Mouse (Mus musculus) frontal cortex, postnatal 14 days (tissue): ENCODE measurements at regions not wholly inside any gene's neighbourhood (a gene's known extent, or its start where the extent isn't known, plus 50 kb on each side); places are given as distances from the start of the nearest gene placed in this dataset.

ENCODE experiments used
- DNase-seq, 2 experiments: peaks; one replicate each; pipeline ENCODE4 v3.0.0; 2022; ENCODE audit warnings: low spot score in 2 of 2

DNA sequence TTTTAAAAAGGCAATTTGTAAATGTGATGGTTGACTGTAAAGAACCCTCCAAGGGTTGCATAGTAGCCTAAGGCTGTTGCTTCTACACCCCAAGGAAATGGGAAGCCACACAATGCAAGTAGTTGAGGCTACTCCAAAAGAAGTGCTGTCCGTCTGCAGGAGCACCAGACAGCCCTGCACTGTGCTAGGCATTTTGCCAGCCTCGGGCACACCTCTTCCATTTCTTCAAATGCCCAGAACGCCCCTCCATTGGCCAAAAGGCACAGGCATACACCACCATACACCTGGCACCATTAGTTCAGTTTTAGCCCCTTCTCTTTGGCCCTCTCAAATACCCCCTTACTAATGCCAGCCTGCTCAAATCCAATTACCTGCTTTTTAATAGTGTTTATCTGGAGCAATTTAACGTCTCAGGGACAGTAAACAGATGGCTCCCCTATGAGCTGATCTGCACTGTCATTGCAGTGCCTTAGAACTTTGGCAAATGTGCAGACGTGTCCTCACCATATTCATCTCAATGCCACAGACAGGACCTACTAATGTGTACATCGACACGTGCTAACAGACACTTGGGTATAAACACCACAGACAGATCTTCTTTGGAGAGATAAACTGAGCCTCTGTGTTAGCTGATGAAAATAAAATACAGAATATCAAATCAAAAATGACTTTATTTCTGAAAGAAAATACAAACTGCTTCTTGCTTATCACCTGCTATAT, 211.9 kb upstream of the Hnrnpa3 start:
- no peak for DNase-seq

DNA sequence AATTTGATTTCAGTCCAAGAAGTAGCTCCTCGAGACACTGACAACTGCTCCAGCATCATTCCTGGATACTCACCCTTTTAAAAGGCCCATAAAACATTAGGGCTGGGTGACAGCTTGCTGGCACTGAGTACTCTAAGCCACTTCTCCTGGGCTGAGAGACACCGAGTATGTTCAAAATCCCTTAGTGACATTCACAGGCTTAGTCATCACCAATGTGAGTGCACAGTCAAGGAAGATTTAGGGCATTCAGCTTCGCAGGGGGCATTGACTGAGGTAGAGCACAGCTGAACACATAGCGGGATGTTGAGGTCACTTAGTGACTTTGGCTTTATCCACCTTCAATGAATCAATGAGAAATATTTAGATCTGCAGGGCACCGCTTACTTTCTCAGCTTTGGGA, 210.8 kb upstream of the Hnrnpa3 start:
- no peak for DNase-seq

DNA sequence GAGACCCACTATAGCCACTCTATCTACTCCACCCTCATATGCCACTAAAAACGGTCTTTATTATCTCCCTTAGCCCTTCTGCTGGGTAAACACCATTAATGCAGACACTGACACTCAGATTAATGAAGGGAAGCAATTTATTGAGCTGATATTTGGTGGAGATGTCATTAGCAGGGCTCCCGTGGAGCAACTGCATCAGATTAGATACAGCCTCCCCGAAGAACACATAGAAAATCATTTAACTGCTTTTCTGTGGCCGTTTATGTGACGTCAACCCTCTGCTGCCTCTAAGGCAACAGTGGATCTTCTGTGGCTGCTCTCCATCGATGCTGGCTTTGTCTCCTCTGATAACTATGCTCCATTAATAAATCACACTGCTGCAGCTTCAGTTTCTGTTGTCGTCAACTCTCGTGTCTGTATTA, 207.2 kb upstream of the Hnrnpa3 start:
- DNase-seq = no peak

DNA sequence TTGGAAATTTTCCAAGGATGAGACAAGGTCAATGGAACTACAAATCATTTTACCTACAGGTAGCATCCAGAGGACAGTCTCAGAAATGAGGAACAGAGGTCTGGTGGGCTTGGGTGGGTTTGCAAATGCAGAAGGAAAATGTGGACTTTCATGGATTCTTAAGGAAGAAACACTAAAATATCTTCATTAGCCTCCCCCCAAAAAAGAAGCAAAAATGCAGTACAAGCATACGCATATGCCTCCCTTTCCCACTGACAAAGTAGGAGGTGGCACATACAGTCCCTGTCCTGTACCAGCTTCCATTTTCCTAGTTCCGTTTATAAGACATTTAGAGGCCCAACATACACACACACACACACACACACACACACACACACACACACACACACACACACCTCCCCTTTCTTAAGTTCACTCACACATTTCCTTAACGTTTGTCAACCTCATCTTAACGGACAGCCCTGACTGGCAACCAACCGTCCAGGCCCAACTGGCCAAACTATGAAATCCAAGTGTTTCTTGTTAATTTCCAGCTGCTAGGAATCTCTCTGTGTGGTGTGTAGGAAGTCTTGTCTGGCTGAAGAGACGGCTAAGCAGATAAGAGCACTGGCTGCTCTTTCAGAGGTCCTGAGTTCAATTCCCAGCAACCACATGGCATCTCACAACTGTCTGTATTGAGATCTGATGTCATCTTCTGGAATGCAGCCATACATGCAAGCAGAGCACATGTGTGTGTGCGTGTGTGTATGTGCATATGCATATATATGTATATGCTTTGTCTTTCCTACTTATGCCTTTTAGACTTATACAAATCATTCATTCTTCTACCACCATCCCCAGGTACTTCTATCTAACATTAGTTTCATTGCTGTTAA, 206.6 kb upstream of the Hnrnpa3 start:
- DNase-seq = no peak

DNA sequence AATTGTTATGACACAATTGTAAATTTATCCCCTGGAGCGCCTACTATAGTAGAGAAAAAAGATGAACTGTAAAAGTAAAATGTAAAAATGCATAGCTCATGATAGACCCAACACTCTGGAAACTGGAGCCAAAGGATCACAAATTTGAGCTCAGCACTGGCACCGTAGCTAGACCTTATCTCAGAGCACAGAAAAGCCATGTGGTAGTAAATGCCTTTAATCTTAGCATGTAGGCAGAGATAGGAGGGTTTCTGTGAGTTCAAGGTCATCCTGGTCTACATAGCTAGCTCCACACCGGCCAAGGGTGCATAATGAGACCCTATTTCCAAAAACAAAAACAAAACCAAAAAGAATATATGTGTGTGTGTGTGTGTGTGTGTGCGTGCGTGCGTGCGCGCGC, 203.6 kb upstream of the Hnrnpa3 start:
- no peak for DNase-seq

DNA sequence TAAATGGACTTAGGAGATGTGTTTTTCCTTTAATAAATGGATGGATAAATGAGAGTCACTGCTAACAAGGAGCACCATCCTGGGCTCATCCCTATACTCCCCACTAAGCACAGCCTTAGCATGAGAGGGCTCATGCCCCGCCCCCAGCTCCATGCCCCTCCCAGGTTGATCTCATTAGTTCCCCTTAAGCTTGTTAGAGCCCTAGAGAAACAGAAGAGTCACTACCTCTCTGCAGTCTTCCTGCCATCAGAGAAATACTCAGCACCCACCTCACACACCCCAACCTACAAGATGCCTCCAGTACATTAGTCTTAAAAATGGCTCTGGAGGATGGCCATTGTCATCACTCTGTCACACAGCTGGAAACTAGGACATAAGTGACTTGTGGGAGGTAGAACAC, 202.8 kb upstream of the Hnrnpa3 start:
- DNase-seq = no peak

DNA sequence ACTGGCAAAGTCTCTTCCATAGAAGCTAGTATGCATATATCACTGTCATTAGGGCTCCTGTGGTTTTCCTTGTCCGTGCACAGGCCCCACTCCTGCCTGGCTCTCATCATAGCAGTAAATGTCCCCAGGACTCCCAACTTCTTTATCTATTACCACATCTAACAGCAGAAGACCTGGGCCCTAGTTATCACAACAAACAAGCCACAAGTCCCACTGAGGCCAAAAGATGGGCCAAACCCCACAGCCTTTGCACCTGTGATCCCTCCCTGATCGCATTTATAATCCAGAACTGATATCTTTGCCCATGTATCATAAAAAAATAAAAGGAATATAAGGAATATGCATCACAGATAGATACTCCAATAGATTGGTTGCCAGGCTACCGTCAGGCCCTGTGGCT, 201.6 kb upstream of the Hnrnpa3 start:
- DNase-seq = no peak

DNA sequence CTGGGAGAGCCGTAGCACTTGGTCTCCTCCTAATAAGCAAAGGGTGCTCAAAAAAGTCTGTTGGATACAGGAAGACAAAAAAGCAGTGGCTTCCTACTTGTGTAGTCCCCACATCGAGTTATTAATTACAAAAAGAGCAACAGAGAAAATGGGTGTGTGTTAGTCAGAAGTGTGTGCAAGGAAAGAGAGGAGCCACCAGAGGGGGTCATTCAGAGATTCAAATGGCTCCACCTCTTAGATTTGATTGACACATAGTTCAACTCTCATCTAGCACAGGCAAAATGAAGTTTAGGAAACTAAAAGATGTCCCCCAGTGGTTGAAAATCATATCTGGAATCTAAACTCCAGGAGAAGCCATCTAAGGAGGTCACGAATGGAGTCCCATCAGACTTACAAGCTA, 200.2 kb upstream of the Hnrnpa3 start:
- DNase-seq = no peak

DNA sequence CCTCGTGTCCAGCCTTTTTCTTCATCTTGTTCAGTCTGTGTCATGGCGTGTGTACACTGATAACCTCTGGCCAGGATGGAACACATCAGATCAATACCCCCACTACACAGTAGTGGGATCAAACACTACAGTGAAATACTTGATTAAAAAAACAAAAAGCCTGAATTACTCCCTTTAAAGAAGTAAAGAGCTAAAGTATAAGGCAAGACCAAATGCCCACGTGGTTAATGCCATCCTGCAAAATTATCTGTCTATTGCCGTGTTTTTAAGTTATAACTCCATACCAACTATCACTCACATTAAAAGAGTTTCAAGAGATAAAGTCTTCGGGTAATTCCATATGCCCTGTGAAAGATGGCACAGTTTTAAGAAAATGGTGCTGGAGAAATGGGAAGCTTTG, 198.6 kb upstream of the Hnrnpa3 start:
- no peak for DNase-seq

DNA sequence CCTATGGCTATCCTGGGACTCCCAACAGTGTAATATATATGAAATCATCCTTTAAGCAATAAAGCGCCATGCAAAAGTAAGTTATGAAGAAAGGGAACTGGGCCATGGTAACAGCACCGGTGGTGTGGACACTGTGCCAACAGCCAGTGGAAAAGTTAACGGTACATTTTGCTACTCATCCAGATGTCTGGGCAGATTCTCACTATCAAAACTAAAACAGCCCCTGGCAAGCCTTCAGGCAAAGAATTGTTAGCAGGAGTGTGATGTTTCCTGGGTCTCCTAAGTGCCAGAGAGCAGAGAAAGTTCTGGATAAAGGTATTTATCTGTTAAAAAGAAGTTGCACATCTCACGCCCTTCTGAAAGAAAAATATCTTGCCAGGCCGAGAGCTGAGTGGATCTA, 198.0 kb upstream of the Hnrnpa3 start:
- DNase-seq = no peak

DNA sequence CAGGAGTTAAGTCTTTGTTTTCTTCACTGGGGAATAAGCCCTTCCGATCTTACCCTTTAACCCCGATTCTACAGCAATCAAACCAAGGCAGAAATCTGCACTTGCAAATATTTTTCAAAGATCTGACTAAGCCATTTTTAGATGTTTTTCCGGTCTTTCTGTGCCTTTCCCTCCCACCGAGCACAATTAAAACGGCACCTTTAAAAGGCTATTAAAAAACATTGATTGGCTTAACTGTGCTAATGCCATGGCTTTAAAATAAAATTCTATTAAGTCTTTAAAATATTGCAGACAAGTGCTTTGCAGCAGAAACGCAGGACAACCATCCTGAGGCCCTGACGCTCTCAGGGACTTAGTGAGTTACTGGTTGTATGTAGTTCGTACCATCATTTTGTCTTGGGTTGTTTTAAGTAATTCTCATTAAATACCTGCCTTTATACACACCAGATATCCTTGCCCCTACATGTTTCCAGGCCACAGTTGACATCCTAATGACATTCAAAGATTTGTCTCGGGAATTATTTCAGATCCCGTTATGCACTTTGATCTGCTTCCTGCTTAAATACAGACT, 197.6 kb upstream of the Hnrnpa3 start:
- DNase-seq = no peak

DNA sequence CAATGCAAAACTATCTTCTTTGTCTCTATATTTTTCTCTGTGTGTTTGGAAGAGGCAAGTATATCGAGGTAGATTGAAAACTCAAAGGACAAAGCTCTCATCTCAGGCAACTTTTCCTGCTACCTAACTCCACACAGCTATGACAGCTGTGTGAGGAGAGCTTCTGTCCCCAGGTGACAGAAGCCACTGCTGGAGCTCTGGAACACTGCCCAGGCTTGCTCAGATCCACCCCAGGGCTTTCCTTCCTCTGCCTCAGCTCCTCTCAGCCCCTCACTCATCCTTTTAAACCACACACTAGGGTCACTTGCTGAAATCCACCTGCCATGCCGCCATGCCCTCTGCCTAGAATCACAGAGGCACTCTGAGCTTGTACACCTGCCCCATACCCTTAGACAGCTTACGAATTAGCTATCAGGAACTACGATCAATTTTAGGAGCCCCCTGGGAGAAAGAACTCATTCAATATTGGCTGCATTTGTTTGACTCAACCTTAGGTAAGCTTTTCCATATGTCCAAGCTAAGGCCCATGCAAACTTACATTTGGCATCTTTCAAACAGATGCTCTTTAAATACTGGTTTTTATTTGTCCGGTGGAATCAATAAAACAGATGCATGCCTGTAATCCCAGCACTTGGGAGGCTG, 196.9 kb upstream of the Hnrnpa3 start:
- DNase-seq = no peak

DNA sequence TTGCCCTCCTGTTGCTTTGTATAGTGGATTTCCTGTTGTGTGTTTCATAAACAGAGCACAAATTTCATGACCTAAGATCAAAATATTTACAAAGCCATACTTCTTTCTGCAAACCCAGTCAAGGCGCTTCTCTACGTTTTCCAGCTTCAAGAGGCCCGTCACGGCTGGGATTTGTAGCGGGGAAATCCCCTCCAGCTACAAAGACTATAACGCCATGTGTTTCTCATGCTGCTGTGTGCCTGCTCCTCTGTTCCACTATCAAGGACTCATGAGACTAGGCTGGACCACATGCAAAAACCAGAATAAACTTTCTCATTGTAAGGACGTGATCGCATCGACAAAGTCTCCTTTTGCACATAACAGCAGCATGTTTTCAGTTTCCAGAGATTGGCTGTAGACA, 196.0 kb upstream of the Hnrnpa3 start:
- no peak for DNase-seq

DNA sequence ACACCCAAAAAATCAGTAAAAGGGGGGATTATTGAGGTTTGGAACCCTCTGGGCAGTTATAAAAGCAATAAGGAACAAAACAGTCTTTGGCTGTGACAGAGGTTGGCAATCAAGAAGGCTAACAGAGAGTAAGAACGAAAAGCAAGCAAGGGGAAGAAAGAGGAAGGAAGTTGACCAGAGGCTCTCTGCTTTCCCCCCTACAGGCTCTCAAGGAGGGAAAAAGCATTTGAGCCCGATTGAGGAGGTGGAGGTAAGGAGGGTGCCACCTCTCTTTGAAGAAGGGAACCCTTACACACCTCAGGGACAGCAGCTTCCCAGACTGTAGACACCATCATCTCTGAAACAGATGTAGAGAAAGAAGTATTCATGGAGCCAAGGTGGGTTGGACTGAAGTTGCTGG, 194.6 kb upstream of the Hnrnpa3 start:
- DNase-seq = no peak

DNA sequence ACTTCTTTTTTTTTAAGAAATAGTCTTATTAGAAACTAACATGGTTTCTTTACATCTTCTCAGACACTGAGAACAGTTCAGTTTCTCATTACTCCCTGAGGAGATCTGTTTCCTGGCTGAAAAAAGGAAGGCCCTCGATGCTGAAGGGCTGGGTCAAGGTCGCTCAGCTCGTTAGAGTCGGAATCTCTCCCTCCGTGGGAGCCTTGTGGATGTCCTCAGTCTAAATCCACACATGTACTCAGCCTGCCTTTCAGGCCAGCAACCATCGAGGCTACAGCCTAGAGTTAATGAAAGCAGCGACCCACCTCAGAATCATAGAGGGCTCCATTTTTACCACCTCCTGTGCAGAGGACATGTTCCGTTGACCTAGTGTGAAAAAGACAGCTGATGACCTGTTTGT, 190.2 kb upstream of the Hnrnpa3 start:
- DNase-seq = no peak

DNA sequence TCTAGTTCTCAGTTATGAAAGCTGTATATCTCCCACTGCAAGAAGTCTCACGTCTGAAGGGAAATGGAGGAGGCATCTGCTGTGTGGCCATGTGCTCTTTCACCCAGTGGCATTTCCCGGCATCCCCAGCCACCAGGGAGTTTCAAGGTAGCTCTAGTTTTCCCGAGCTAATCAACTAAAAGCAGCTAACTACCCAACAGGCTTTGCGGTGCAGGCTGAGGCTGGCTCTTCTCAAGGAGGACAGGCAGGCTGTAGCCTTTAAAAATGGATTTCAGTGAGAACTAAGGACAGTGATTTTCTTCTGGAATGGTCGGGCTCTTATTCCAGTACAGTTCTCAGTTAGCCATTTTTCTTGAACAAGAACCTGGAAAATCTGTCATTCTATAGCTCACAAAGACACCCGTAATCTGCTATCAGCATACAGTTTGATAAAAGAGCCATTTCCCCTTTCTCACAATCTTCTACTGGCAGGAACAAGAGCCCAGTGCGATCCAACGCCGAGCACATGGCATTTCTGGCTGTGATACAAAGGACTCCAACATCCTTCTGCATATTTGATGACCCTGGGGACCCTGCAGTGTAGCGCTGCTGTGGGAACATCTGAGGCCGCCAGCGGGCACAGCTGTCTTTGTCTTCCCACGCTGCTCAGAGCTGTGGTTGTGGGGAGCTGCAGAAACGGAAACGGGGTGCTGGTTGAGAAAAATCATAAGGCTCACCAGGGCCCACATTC, 188.9 kb upstream of the Hnrnpa3 start:
- DNase-seq = peak; percentile 8 to 9

DNA sequence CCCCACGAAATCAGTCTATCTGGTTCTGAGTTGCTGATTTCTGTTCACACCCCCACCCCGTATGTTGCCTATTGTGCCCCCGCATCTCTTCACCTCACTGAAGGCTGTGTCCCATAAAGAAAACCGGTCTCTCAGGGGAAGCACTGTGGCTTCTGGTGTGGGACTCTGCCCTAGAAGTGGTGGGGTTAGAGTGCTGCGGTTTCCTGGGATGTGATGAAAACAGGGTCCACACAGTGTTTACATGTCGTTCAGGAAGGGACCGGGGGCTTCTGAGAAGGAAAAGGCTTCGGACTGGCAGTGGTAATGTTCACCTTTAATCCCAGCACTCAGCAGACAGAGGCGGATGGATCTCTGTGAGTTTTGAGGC, 188.4 kb upstream of the Hnrnpa3 start:
- no peak for DNase-seq

DNA sequence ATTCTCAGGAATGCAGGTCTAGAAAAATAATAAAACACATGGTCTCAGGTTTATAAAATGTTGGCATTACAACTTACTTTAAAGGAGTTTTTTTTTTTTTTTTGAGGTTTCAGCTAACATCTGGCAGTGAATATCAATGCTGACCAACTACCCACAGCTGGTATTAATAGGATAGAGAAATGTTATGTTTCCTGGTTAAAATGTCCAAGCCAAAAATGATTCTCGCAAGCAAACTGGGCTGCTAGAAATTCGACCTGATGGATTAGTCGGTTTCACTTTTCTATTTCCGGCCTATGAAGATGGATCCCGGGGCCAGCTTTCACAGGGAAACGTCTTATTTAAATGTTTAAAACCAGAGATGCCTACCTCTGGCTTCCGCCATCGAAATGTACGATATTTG, 186.6 kb upstream of the Hnrnpa3 start:
- DNase-seq = no peak

DNA sequence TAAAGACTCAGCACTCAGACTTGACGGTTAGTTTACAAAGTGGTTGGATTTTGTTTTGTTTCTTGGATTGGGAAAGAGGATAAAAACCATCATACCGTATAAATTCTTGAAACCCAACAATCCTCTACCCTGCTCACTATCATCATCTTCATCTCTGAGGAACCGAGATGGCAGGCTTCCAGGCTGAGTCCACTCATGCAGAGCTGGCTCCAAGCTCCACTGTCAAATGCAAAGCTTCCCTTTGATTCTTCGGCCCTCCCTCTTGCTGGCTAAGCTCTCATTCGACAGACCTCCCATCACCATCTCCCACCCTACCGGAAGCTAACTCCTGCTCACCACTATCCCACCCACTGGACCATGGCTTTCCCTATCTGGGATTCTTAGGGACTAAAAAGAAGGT, 184.6 kb upstream of the Hnrnpa3 start:
- DNase-seq = no peak

DNA sequence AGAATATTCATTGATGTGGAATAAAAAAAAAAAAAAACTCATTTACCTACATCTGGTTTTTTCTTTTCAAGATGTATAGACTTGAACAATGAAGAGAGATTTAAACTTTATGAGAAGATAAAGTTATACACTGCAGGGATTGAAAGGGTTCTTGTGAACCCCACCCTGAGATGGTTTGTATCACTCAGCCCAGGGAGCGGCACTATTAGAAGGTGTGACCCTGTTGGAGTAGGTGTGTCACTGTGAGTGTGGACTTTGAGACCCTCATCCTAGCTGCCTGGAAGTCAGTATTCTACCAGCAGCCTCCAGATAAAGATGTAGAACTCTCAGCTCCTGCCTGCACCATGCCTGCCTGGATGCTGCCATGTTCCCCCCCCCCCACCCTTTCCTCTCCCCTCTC, 182.7 kb upstream of the Hnrnpa3 start:
- no peak for DNase-seq

DNA sequence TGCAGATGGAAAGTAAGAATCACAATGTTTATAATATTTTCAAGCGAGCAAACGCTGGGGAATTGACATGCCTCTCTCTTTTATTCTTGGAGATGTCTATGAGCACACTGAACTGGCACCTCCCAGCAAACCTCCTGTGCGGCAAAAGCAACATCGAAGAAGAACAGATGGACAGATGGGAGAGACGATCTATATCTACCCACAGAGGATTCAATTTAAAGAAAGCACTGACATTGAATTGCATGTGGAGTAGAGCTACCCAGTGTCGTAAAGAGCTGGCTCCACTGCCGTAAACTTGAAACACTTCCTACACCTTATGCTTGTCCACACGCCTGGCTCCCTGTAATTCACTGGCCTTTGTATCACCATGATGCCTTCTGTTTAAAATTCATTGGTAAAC, 182.0 kb upstream of the Hnrnpa3 start:
- DNase-seq = no peak

DNA sequence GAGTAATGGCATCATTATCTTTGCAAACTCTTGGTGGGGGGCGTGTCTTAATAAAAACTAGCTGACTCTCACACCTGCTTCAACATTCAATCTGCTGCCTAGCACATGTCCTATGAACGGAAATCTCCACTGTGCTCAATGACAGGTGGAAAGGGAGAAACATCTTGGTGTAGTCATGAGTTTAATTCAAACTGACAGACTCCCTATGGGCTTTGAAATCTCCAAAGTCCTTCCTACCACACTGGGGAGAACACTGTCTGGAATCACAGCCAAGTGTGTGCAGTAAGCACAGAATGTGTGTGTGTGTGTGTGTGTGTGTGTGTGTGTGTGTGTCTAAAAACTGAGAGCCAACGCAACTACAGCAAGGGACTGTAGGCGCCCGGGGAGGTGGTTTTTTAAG, 179.5 kb upstream of the Hnrnpa3 start:
- DNase-seq = no peak
